Mouse (Mus musculus): ENCODE data around the gene Ccin.
A peak's percentile ranks its signal among the peaks of the same experiment; 100 is the strongest.

DNA sequence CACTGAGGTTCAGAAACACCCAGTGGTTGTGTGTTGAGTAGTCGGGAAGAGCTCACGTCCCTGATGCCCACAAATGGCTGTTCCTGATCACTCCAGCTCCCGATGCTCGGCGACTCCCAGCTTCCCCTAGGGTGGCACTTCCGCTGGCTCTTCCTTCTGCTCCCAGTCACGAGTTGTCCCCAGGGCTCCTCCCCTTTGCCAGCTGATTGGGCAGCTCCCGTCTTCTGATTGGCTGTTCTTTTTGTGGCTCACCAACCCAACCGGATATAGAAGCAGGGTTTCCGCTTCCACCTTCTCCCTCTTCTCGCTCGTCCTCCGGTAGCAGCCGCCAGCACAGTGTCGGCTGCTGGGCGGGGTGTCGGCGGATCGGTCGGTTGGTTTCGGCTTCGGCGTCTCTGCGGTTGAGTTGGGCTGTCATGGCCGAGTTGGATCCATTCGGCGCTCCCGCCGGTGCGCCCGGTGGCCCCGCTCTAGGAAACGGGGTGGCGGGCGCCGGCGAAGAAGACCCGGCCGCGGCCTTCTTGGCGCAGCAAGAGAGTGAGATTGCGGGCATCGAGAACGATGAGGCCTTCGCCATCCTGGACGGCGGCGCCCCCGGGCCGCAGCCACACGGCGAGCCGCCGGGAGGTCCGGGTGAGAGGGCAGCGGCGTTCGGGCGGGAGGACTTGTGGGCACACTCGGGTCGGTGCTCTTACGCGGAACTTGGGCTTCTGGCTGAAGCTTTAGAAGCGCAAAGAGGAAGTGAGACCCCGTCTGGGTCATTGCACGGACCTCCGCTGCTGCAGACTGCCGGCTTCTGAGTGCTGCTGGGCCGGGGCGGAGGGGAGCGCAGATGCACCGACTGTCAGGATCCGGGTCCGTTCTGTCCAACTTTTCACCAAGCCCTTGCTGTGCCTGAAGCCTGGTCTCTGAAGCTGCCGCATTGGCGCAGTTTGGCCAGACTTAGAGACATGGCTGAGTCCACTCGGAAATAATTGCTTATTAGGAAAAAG, 29.4 kb downstream of the Ccin start:
- peak; percentile 90 for TF ChIP-seq USF1 (IDR thresholded peaks at IDR 0.05; ENCODE audit: low read depth, low read length)
- no peak for TF ChIP-seq GABPA (IDR thresholded peaks at IDR 0.05; ENCODE audit: low read depth, low read length)
- no peak for TF ChIP-seq NRF1 (IDR thresholded peaks at IDR 0.05; ENCODE audit: insufficient read depth, low read depth, low read length, poor library complexity, severe bottlenecking)
- TF ChIP-seq CTCF (IDR thresholded peaks at IDR 0.05 in 2 of 3, conservative IDR thresholded peaks at IDR 0.05 in 1 of 3; ENCODE audit: control insufficient read depth in 1 of 3, insufficient read depth in 1 of 3, low read depth in 2 of 3, low read length in 3 of 3, poor library complexity in 1 of 3, severe bottlenecking in 1 of 3): no peak
- peak; percentile 60 to 97 for TF ChIP-seq POLR2A (IDR thresholded peaks at IDR 0.05; ENCODE audit: control insufficient read depth in 1 of 2, insufficient read depth in 1 of 2, low read depth in 1 of 2, low read length in 2 of 2, poor library complexity in 1 of 2)
- peak; percentile 83 for TF ChIP-seq MYC (IDR thresholded peaks at IDR 0.05; ENCODE audit: low read depth, low read length)
- TF ChIP-seq RCOR1 (IDR thresholded peaks at IDR 0.05; ENCODE audit: low read depth, low read length): no peak
- peak; percentile 93 for TF ChIP-seq SIN3A (IDR thresholded peaks at IDR 0.05; ENCODE audit: low read length)
